Mouse (Mus musculus) heart, adult 2 months (tissue): Measurements from ENCODE around the gene Pxylp1.

ENCODE experiments used
- CTCF ChIP-seq: fragments of 200-600 bp; IDR thresholded peaks from 2 replicates; pipeline ENCODE4 v1.8.1; 2022; ENCODE audit warnings: antibody characterized with exemption, mild to moderate bottlenecking, moderate library complexity
- POLR2A ChIP-seq: fragments of 200-500 bp; IDR thresholded peaks from 2 replicates; pipeline ENCODE4 v1.6.1; 2011; ENCODE audit warnings: mild to moderate bottlenecking, low read depth, low read length, control low read depth; ENCODE audit not compliant: insufficient read depth

- no peak for TF ChIP-seq POLR2A
- TF ChIP-seq CTCF = no peak
Observed at GRCm38 (mm10) chr9:96908737-96909136, 16.3 kb upstream of the Pxylp1 start.
